Mouse (Mus musculus) embryonic facial prominence, embryonic 13.5 days (tissue): ENCODE results near the gene Tcf7l1. TPM values are rescaled to one million over a fixed set of nuclear protein-coding genes. Genes with fewer than 3 reads are reported as not detected.

Source experiments
- ATAC-seq: fragments of 200-750 bp; cut with Nextera tagmentation; 2 replicates; pipeline ENCODE4 v1.8.0; 2017; ENCODE audit warnings: low read depth; ENCODE audit not compliant: insufficient number of reproducible peaks, insufficient read depth, low FRiP score, low TSS enrichment
- H3K27ac ChIP-seq: fragments of 300-500 bp; sonication (generic); 2 replicates; pipeline ENCODE4 v1.5.1; 2015; ENCODE audit warnings: moderate library complexity, mild to moderate bottlenecking, inconsistent platforms
- H3K27me3 ChIP-seq: fragments of 300-500 bp; sonication (generic); 2 replicates; pipeline ENCODE4 v1.6.1; 2015; ENCODE audit warnings: mild to moderate bottlenecking, inconsistent platforms
- H3K36me3 ChIP-seq: fragments of 300-500 bp; sonication (generic); 2 replicates; pipeline ENCODE4 v1.6.1; 2015; ENCODE audit warnings: mild to moderate bottlenecking, inconsistent platforms
- H3K4me1 ChIP-seq: fragments of 300-500 bp; sonication (generic); 2 replicates; pipeline ENCODE4 v1.6.1; 2015; ENCODE audit warnings: inconsistent platforms
- H3K4me2 ChIP-seq: fragments of 300-500 bp; sonication (generic); 2 replicates; pipeline ENCODE4 v1.6.1; 2015; ENCODE audit warnings: moderate library complexity, mild to moderate bottlenecking, inconsistent platforms
- H3K4me3 ChIP-seq: fragments of 300-500 bp; sonication (generic); 2 replicates; pipeline ENCODE4 v1.5.1; 2015; ENCODE audit warnings: mild to moderate bottlenecking, inconsistent platforms
- H3K9ac ChIP-seq: fragments of 300-500 bp; sonication (generic); 2 replicates; pipeline ENCODE4 v1.6.1; 2015; ENCODE audit warnings: mild to moderate bottlenecking, inconsistent platforms
- H3K9me3 ChIP-seq: fragments of 300-500 bp; sonication (generic); 2 replicates; pipeline ENCODE4 v1.6.1; 2016; ENCODE audit warnings: inconsistent platforms
- WGBS: fragments of 180-500 bp; shearing (Covaris S2); methylation state at CpG from one replicate; pipeline ENCODE4 v1.1.7; 2015; ENCODE audit warnings: mixed read lengths; 5-methylcytosine and 5-hydroxymethylcytosine counted together
- polyA plus RNA-seq: library from polyadenylated mRNA; unstranded; fragments of >200 nt; fragmentation: Nextera tagmentation; extraction: Ambion mirVana; gene quantifications from 2 replicates; pipeline ENCODE4 v1.2.1, GENCODE M21; 2015

Gene Tcf7l1
- polyA plus RNA-seq, 1 experiment from 2014 or later, result 59.2 TPM

GRCm38 (mm10) chr6:72619734-72620532 is 169.1 kb downstream of the Tcf7l1 start:
- H3K36me3 ChIP-seq, result no peaks in the 10 kb centered on the region
- H3K9me3 ChIP-seq, result no peaks in the 10 kb centered on the region
- peaks cover 17% of the 10 kb centered on the region for H3K4me1 ChIP-seq
- no peak overlapping the region for H3K4me3 ChIP-seq
- no peak overlapping the region for H3K4me2 ChIP-seq
- ATAC-seq, result no peak
- H3K27me3 ChIP-seq, result no peaks in the 10 kb centered on the region
- 62% methylated on average over 12 of the region's 12 CpGs for WGBS
- no peak overlapping the region; the same call in 1 of the 2 replicates for H3K27ac ChIP-seq
- no peak overlapping the region for H3K9ac ChIP-seq

- Histone ChIP-seq H3K27ac (peak within 1 kb of the TSS; percentile 89), H3K9me3 (no peaks in the 10 kb centered on the region), H3K4me2 (peak within 1 kb of the TSS; percentile 96), H3K9ac (peak within 1 kb of the TSS; percentile 87), H3K27me3 (no peaks in the 10 kb centered on the region), H3K4me3 (peak within 1 kb of the TSS; percentile 79), H3K36me3 (peaks cover 15% of the 10 kb centered on the region), H3K4me1 (peaks cover 26% of the 10 kb centered on the region)
- WGBS, result under 1% methylated on average over 40 of the region's 41 CpGs
- peak; percentile 92 for ATAC-seq
Observed at GRCm38 (mm10) chr6:72616643-72617288, 172.3 kb downstream of the Tcf7l1 start, which contains the start of gene Tgoln1. TSS of gene Tgoln1 (minus strand) at chr6:72617000.

GRCm38 (mm10) chr6:72615561-72616375 is 173.3 kb downstream of the Tcf7l1 start:
- peaks cover 26% of the 10 kb centered on the region for H3K4me1 ChIP-seq
- WGBS, result 25% methylated on average over 25 of the region's 25 CpGs
- H3K4me3 ChIP-seq, result peak overlapping the region; percentile 79
- no peaks in the 10 kb centered on the region for H3K9me3 ChIP-seq
- peak overlapping the region; percentile 96 for H3K4me2 ChIP-seq
- H3K9ac ChIP-seq, result peak overlapping the region; percentile 87
- 0 out of 2 replicates have a peak overlapping the region, but pooled peaks have one; percentile 89 for H3K27ac ChIP-seq
- no peak for ATAC-seq
- peaks cover 25% of the 10 kb centered on the region for H3K36me3 ChIP-seq
- no peaks in the 10 kb centered on the region for H3K27me3 ChIP-seq

GRCm38 (mm10) chr6:72615151-72615550 is 173.9 kb downstream of the Tcf7l1 start:
- H3K4me3 ChIP-seq, result peak overlapping the region; percentile 79
- H3K36me3 ChIP-seq, result peaks cover 31% of the 10 kb centered on the region
- no peaks in the 10 kb centered on the region for H3K9me3 ChIP-seq
- H3K4me2 ChIP-seq, result peak overlapping the region; percentile 96
- H3K4me1 ChIP-seq, result peaks cover 26% of the 10 kb centered on the region
- ATAC-seq, result no peak
- H3K27me3 ChIP-seq, result no peaks in the 10 kb centered on the region
- WGBS, result 65% methylated on average over 2 of the region's 2 CpGs
- no peak overlapping the region for H3K27ac ChIP-seq
- peak overlapping the region; percentile 87; the same call in 1 of the 2 replicates for H3K9ac ChIP-seq

- no peak for ATAC-seq
- WGBS, result 79% methylated on average over 4 of the region's 4 CpGs
- peaks cover 71% of the 10 kb centered on the region for H3K36me3 ChIP-seq
Observed at GRCm38 (mm10) chr6:72610261-72610660, 178.8 kb downstream of the Tcf7l1 start.

GRCm38 (mm10) chr6:72608662-72609184 is 180.3 kb downstream of the Tcf7l1 start:
- 91% methylated on average over 4 of the region's 4 CpGs for WGBS
- ATAC-seq, result no peak
- Histone ChIP-seq H3K9me3 (no peaks in the 10 kb centered on the region), H3K27me3 (no peaks in the 10 kb centered on the region), H3K4me3 (no peak overlapping the region), H3K27ac (no peak overlapping the region), H3K9ac (no peak overlapping the region), H3K4me2 (no peak overlapping the region), H3K36me3 (peaks cover 73% of the 10 kb centered on the region), H3K4me1 (no peaks in the 10 kb centered on the region)

More at GRCm38 (mm10) chr6:72610261-72610660, 178.8 kb downstream of the Tcf7l1 start:
- H3K4me2 ChIP-seq, result no peak overlapping the region
- no peaks in the 10 kb centered on the region for H3K27me3 ChIP-seq
- H3K27ac ChIP-seq, result no peak overlapping the region
- H3K4me3 ChIP-seq, result no peak overlapping the region
- H3K9ac ChIP-seq, result no peak overlapping the region
- H3K9me3 ChIP-seq, result no peaks in the 10 kb centered on the region
- H3K4me1 ChIP-seq, result peaks cover 13% of the 10 kb centered on the region

GRCm38 (mm10) chr6:72607676-72608075 is 181.4 kb downstream of the Tcf7l1 start:
- Histone ChIP-seq H3K4me3 (no peak overlapping the region), H3K27me3 (no peaks in the 10 kb centered on the region), H3K4me2 (no peak overlapping the region), H3K27ac (no peak overlapping the region), H3K9ac (no peak overlapping the region), H3K4me1 (no peaks in the 10 kb centered on the region), H3K36me3 (peaks cover 64% of the 10 kb centered on the region), H3K9me3 (no peaks in the 10 kb centered on the region)
- 88% methylated on average over 5 of the region's 5 CpGs for WGBS
- ATAC-seq, result no peak

- Histone ChIP-seq H3K27ac (no peak overlapping the region), H3K9me3 (no peaks in the 10 kb centered on the region), H3K9ac (no peak overlapping the region), H3K4me2 (no peak overlapping the region), H3K27me3 (no peaks in the 10 kb centered on the region), H3K4me3 (no peak overlapping the region), H3K4me1 (no peaks in the 10 kb centered on the region), H3K36me3 (peaks cover 64% of the 10 kb centered on the region)
- ATAC-seq, result no peak
- 79% methylated on average over 4 of the region's 4 CpGs for WGBS
Observed at GRCm38 (mm10) chr6:72607060-72607459, 182.0 kb downstream of the Tcf7l1 start.

GRCm38 (mm10) chr6:72604066-72604465 is 185.0 kb downstream of the Tcf7l1 start:
- Histone ChIP-seq H3K4me3 (no peak overlapping the region), H3K27ac (no peak overlapping the region), H3K36me3 (peaks cover 34% of the 10 kb centered on the region), H3K4me2 (no peak overlapping the region), H3K9me3 (no peaks in the 10 kb centered on the region), H3K4me1 (peaks cover 5% of the 10 kb centered on the region), H3K9ac (no peak overlapping the region), H3K27me3 (no peaks in the 10 kb centered on the region)
- ATAC-seq, result no peak
- WGBS, result 76% methylated on average over 2 of the region's 2 CpGs

- no peak overlapping the region for H3K27ac ChIP-seq
- H3K27me3 ChIP-seq, result no peaks in the 10 kb centered on the region
- no peak overlapping the region for H3K9ac ChIP-seq
- ATAC-seq, result no peak
- peaks cover 17% of the 10 kb centered on the region for H3K36me3 ChIP-seq
- no peaks in the 10 kb centered on the region for H3K9me3 ChIP-seq
- 58% methylated on average over 1 of the region's 1 CpGs for WGBS
- H3K4me2 ChIP-seq, result no peak overlapping the region
- no peak overlapping the region for H3K4me3 ChIP-seq
- H3K4me1 ChIP-seq, result peaks cover 18% of the 10 kb centered on the region
Observed at GRCm38 (mm10) chr6:72601732-72602131, 187.3 kb downstream of the Tcf7l1 start.

- 80% methylated on average over 12 of the region's 12 CpGs for WGBS
- H3K36me3 ChIP-seq, result peaks cover 8% of the 10 kb centered on the region
- no peaks in the 10 kb centered on the region for H3K27me3 ChIP-seq
- no peak overlapping the region for H3K4me2 ChIP-seq
- H3K4me3 ChIP-seq, result no peak overlapping the region
- H3K9ac ChIP-seq, result no peak overlapping the region
- no peak for ATAC-seq
- peaks cover 18% of the 10 kb centered on the region for H3K4me1 ChIP-seq
- no peak overlapping the region for H3K27ac ChIP-seq
- H3K9me3 ChIP-seq, result no peaks in the 10 kb centered on the region
Observed at GRCm38 (mm10) chr6:72600771-72601170, 188.3 kb downstream of the Tcf7l1 start.
